Mouse (Mus musculus): ENCODE results near the gene V1rd19. TPM values are rescaled to one million over a fixed set of nuclear protein-coding genes. Genes with fewer than 3 reads are reported as not detected.
"Not testable (repeated sequence)": the region's sequence is repeated elsewhere in the genome, so short reads cannot be mapped to it uniquely, and the experiment has no call there.

The V1rd19 gene
- not detected in 2 replicates for polyA plus RNA-seq (2015; fragmentation: Nextera tagmentation; extraction: Ambion mirVana)

GRCm38 (mm10) chr7:24001391-24001790, at the start of gene V1rd19:
V1rd19 (plus strand) TSS chr7:24001691.
- Histone ChIP-seq H3K36me3 (ENCODE audit: control insufficient read depth, insufficient read depth) (no peaks in the 10 kb centered on the region), H3K27me3 (replicated peaks; ENCODE audit: control insufficient read depth, insufficient read depth, low read length) (no peaks in the 10 kb centered on the region), H3K9me3 (ENCODE audit: control insufficient read depth, low read length) (peaks cover 2% of the 10 kb centered on the region; the same call in 1 of the 2 replicates), H3K4me3 (replicated peaks; ENCODE audit: low read length) (no peak within 1 kb of the TSS), H3K4me1 (replicated peaks; ENCODE audit: control insufficient read depth, insufficient read depth, low read length) (no peaks in the 10 kb centered on the region), H3K9ac (replicated peaks; ENCODE audit: low read depth, low read length) (no peak within 1 kb of the TSS), H3K27ac (ENCODE audit: low read length) (no peak within 1 kb of the TSS), H3K4me2 (ENCODE audit: low read length) (no peak within 1 kb of the TSS)
- 65% methylated on average over 2 of the region's 2 CpGs for WGBS
- ATAC-seq, result no peak

GRCm38 (mm10) chr7:23968044-23968443, 33.4 kb upstream of the V1rd19 start:
- not testable (repeated sequence) for H3K27ac ChIP-seq (ENCODE audit: low read length); H3K4me2 ChIP-seq (ENCODE audit: low read length); H3K27me3 ChIP-seq (replicated peaks; ENCODE audit: control insufficient read depth, insufficient read depth, low read length); H3K9ac ChIP-seq (replicated peaks; ENCODE audit: low read depth, low read length); H3K36me3 ChIP-seq (ENCODE audit: control insufficient read depth, insufficient read depth); H3K4me1 ChIP-seq (replicated peaks; ENCODE audit: control insufficient read depth, insufficient read depth, low read length); H3K4me3 ChIP-seq (replicated peaks; ENCODE audit: low read length); ATAC-seq
- H3K9me3 ChIP-seq (ENCODE audit: control insufficient read depth, low read length), result peaks cover 12% of the 10 kb centered on the region; the same call in 1 of the 2 replicates
- 56% methylated on average over 3 of the region's 3 CpGs for WGBS

- not testable (repeated sequence) for H3K4me2 ChIP-seq (ENCODE audit: low read length); H3K4me1 ChIP-seq (replicated peaks; ENCODE audit: control insufficient read depth, insufficient read depth, low read length); H3K27me3 ChIP-seq (replicated peaks; ENCODE audit: control insufficient read depth, insufficient read depth, low read length); H3K4me3 ChIP-seq (replicated peaks; ENCODE audit: low read length); H3K27ac ChIP-seq (ENCODE audit: low read length); H3K9ac ChIP-seq (replicated peaks; ENCODE audit: low read depth, low read length); H3K36me3 ChIP-seq (ENCODE audit: control insufficient read depth, insufficient read depth); ATAC-seq
- peaks cover 16% of the 10 kb centered on the region; the same call in 1 of the 2 replicates for H3K9me3 ChIP-seq (ENCODE audit: control insufficient read depth, low read length)
- 83% methylated on average over 9 of the region's 9 CpGs for WGBS
These were observed 27.2 kb upstream of the V1rd19 start, which contains the start of gene Vmn1r181 for GRCm38 (mm10) chr7:23974315-23974714. Vmn1r181 (plus strand) TSS chr7:23974615.

- Histone ChIP-seq H3K4me1 (replicated peaks; ENCODE audit: control insufficient read depth, insufficient read depth, low read length) (no peaks in the 10 kb centered on the region), H3K4me2 (ENCODE audit: low read length) (no peak within 1 kb of the TSS), H3K27ac (ENCODE audit: low read length) (no peak within 1 kb of the TSS), H3K4me3 (replicated peaks; ENCODE audit: low read length) (no peak within 1 kb of the TSS), H3K9me3 (ENCODE audit: control insufficient read depth, low read length) (0 out of 2 replicates have a peak, but pooled peaks cover 2% of the 10 kb centered on the region), H3K9ac (replicated peaks; ENCODE audit: low read depth, low read length) (no peak within 1 kb of the TSS), H3K27me3 (replicated peaks; ENCODE audit: control insufficient read depth, insufficient read depth, low read length) (no peaks in the 10 kb centered on the region), H3K36me3 (ENCODE audit: control insufficient read depth, insufficient read depth) (no peaks in the 10 kb centered on the region)
- WGBS, result 82% methylated on average over 4 of the region's 4 CpGs
- no peak for ATAC-seq
These were observed 51.3 kb downstream of the V1rd19 start, which contains the start of gene Vmn1r183 for GRCm38 (mm10) chr7:24052660-24053304. Vmn1r183 (plus strand) TSS chr7:24053254.

Other genes with a start within 250 kb of the V1rd19 start
- gene Vmn1r174, start 249.4 kb upstream of the V1rd19 start, polyA plus RNA-seq (2015; fragmentation: Nextera tagmentation; extraction: Ambion mirVana), result not detected in 2 replicates
- gene Vmn1r175, start 191.0 kb upstream of the V1rd19 start, polyA plus RNA-seq (2015; fragmentation: Nextera tagmentation; extraction: Ambion mirVana), result not detected in 2 replicates
- not detected in 2 replicates for gene Vmn1r176, start 164.3 kb upstream of the V1rd19 start, polyA plus RNA-seq (2015; fragmentation: Nextera tagmentation; extraction: Ambion mirVana)
- not detected in 2 replicates for gene Vmn1r177, start 135.2 kb upstream of the V1rd19 start, polyA plus RNA-seq (2015; fragmentation: Nextera tagmentation; extraction: Ambion mirVana)
- gene Vmn1r178, start 109.7 kb upstream of the V1rd19 start, polyA plus RNA-seq (2015; fragmentation: Nextera tagmentation; extraction: Ambion mirVana), result not detected in 2 replicates
- not detected in 2 replicates for gene Vmn1r179, start 74.7 kb upstream of the V1rd19 start, polyA plus RNA-seq (2015; fragmentation: Nextera tagmentation; extraction: Ambion mirVana)
- not detected in 2 replicates for gene Vmn1r180, start 51.1 kb upstream of the V1rd19 start, polyA plus RNA-seq (2015; fragmentation: Nextera tagmentation; extraction: Ambion mirVana)
- not detected in 2 replicates for gene Vmn1r181, start 27.1 kb upstream of the V1rd19 start, polyA plus RNA-seq (2015; fragmentation: Nextera tagmentation; extraction: Ambion mirVana)
- gene Vmn1r183, start 51.6 kb downstream of the V1rd19 start, polyA plus RNA-seq (2015; fragmentation: Nextera tagmentation; extraction: Ambion mirVana), result not detected in 2 replicates
- gene Zfp180, start 80.2 kb downstream of the V1rd19 start, polyA plus RNA-seq (2015; fragmentation: Nextera tagmentation; extraction: Ambion mirVana), result 44.0 and 46.7 TPM in 2 replicates
- gene Zfp112, start 110.6 kb downstream of the V1rd19 start, polyA plus RNA-seq (2015; fragmentation: Nextera tagmentation; extraction: Ambion mirVana), result 10.5 and 12.7 TPM in 2 replicates
- 26.9 and 31.5 TPM in 2 replicates for gene Zfp235, start 132.5 kb downstream of the V1rd19 start, polyA plus RNA-seq (2015; fragmentation: Nextera tagmentation; extraction: Ambion mirVana)
- 10.0 and 10.7 TPM in 2 replicates for gene Zfp114, start 173.4 kb downstream of the V1rd19 start, polyA plus RNA-seq (2015; fragmentation: Nextera tagmentation; extraction: Ambion mirVana)
- gene Zfp111, start 209.8 kb downstream of the V1rd19 start, polyA plus RNA-seq (2015; fragmentation: Nextera tagmentation; extraction: Ambion mirVana), result 7.2 and 7.4 TPM in 2 replicates
- gene Zfp109, start 235.9 kb downstream of the V1rd19 start, polyA plus RNA-seq (2015; fragmentation: Nextera tagmentation; extraction: Ambion mirVana), result 5.5 and 6.2 TPM in 2 replicates

Data from forebrain, embryonic 16.5 days (tissue).